Mouse (Mus musculus) heart, adult 9 months (tissue): ENCODE data around the gene Tmem151b.

Experiments
- DNase-seq, 2 experiments: peaks; one replicate each; pipeline ENCODE4 v3.0.0; 2022; ENCODE audit warnings: low spot score in 2 of 2

Tmem151b gene

DNA sequence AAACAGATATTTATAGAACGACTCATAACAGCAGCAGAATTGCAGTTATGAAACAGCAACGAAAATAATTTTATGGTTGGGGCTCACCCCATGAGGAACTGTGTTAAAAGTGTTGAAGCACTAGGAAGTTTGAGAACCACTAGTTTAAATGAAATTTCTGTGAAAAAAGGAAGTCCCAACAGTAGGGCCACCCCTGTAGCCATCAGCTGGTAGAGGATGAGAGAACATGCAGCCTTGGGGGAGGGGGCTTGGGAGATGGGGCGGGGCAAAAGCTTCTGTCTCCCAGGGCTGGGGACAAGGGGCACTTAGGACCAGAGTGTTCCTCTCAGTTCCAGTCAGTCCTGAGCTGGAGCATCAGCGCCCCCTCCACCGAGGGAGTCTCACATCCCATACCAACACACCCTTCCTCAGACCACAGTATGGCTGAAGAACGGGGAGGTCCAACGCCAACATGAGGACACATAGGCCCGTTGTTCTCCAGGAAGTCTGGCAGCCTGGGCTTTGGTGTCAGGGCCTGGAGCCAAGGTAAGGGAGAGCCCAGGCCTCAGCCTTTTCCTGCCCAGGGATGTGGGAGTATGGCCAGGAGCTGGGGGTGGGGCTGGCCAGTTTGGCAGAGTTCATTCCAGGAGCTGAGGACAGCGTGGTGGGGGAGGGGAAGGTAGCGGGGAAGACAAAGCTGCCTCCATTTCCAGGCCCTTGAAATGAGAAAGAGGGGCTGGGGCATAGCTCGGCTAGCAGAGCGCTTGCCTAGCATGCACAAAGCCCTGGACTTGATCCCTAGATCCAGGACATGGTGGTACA is 34.8 kb upstream of the Tmem151b start:
- peak; percentile 94 for DNase-seq

- DNase-seq, result no peak
Measured at GRCm38 (mm10) chr17:45582715-45583355, 33.4 kb upstream of the Tmem151b start.

GRCm38 (mm10) chr17:45582188-45582587 is 32.7 kb upstream of the Tmem151b start:
- no peak for DNase-seq

DNA sequence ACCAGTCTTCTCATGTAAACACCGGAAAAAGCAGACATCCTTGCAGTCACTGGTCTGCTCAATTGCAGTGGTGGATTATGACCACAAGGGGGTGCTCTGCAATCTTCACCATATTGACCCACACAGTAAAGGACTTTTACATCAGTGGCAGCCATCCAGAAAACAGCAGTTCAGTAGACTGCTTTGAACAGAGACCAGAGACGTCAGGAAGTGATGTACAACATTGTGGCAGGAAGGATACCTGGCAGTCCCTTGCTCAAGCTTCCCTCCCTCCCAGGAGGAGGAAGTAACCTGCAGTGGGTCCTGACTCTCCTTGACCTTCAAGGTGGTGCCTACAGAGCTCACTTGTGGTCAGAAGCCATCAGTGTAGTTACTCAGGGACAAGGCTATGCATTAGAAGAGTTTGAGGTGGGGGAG is 32.1 kb upstream of the Tmem151b start:
- peak; percentile 51 to 79 for DNase-seq

DNA sequence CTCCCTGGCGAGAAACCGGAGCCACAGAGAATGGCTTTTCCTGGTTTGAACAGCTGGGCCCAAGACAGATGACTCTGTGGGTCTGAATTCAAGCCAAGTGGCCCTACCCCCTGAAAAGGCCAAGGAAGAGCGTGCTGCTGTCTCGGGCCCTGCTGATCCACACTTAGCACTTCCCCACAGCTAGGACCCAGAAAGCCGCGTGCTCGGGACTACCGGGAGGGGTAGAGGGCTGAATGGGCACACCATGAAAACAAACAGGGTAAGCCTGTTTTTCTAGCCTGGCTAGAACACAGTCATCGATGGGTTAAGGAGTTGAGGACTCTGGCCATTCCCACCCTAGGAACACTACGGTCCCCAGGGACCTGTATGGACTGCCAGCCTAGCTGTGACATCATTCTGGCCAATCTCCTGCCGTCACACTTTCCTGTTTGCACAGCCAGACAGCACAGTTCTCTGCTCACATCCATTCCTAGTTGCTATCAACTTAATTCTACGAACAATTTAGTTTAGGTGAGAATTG is 31.5 kb upstream of the Tmem151b start:
- peak in 1 of 2 experiments; percentile 61 for DNase-seq

DNA sequence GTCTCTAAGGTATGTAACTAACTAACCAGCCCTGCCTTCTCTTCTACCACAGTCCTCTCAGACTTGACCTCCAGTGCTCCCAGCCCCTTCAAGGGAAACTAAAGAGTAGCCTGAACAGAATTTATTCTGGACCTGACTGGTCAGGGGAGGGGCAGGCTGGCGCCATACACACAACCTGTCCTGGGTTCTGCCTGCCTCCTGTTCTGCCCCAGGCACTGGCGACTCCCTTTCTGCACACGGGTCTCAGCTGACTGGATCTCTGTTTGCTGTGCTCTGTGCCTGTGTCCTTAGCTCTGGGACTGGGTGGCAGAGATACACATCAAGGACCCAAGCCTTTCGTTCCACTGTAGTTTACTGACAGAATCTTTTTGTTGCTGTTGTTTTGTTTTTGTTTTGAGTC is 30.1 kb upstream of the Tmem151b start:
- DNase-seq, result no peak

DNA sequence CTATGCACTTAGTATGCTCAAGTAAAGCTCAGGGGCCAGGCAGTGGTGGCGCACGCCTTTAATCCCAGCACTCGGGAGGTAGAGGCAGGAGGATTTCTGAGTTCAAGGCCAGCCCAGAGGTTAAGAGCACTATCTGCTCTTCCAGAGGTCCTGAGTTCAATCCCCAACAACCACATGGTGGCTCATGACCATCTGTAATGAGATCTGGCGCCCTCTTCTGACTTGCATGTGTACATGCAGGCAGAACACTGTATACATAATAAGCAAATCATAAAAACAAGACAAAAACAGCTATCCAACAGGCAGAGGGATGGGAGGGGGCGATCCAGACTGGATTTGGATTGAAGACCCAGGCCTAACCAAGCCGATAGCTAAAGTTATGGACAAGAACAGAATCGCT is 29.4 kb upstream of the Tmem151b start:
- DNase-seq, result no peak

DNA sequence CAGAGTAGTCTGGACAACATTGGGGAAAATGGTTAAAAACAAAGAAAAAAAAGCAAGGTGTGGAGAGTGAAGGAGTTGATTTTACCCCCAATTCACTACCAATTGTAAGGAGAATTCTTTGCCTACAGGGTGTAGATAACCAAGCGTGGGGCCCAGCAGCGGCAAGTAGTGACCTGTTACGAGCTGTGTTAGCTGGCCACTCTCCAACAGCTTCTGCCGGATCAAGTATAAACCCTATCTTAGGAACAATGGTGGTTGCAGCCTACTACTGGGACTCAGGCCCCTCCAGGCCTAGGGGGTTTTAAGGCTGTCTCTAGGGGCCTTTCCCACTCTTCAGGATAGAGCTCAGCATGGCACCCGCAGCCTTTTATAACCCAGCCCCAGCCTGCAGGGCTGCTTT is 28.8 kb upstream of the Tmem151b start:
- no peak for DNase-seq

DNA sequence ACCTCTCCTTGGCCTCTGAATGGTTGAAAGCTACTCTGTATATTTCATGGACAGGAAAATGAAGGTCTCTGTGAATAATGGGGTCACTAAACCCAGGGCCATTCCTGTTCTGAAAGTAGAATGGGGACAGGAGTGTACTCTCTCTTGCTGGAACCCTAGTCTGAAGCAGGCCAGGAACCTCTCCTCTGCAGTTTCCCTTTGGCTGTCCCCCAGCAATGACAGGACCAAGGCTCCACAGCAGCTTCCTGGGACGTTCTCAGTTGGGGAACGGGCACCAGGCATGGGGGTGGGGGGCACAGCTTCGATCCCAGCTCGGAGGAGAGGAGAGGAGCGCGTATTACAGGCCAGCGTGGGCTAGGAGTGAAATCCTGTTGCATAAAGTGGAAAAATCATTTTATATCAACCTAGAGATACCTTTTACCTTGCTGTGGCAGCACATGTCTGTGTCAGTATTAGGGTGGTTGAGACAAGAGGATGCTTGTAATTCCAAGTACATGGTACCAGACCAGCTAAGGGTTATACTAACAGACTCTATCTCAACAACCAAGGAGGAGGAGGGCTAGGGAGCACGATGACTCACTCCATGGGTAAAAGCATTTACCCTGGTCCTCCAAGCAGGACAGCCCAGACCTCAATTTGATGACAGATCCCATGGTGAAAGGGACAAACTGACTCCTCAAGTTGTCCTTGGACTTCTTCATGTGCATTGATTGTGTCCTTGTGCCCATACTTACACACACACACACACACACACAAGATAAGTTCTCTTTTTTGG is 25.8 kb upstream of the Tmem151b start:
- no peak for DNase-seq

DNA sequence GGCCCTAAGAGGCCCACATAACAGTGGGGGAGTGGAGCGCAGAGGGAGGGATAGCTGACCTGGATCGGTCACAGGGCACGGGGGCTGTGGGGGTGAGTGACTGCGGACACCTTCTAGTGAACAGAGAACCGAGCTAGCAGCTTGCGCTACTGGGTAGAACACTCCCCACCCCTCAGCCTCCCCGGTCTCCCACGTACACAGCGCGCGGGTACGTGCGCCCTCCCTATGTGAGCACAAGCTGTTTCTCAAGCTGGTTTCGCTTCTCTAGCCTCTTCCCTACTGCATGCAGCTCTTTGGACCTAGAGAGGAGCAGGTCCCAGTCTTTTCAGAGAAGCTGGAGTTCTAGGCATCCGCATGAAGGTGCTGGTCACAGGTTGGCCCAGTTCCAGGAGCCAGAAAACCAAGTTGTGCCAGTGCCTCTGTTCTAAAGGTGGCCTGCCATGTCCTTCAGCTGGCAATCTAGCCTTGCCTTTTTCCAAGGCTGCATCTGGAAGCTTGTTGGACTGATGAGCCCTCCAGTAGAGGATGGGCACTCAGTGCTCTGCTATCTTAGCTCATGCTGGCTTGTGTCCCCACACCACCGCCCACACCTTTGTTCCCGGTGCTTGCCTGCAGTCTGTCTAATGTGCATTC is 24.8 kb upstream of the Tmem151b start:
- DNase-seq, result peak; percentile 74 to 77

DNA sequence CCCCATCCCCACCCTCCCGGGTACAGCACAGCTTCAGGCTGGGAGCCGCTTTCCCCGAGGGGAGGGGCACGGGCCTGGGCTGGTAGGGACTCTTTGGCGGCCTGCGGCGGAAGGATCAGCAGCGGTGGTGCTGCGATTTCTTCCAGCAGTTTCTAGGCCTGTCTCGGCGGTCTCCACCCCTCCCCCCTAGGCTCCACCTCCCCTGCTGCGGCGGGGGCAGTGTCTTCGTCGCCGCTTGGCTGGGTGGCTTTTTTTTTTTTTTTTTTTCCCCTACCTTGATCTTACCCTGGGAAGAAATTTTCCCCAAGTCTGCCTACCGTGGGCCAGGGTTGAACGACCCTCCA is 24.3 kb upstream of the Tmem151b start:
- peak; percentile 91 to 96 for DNase-seq

DNA sequence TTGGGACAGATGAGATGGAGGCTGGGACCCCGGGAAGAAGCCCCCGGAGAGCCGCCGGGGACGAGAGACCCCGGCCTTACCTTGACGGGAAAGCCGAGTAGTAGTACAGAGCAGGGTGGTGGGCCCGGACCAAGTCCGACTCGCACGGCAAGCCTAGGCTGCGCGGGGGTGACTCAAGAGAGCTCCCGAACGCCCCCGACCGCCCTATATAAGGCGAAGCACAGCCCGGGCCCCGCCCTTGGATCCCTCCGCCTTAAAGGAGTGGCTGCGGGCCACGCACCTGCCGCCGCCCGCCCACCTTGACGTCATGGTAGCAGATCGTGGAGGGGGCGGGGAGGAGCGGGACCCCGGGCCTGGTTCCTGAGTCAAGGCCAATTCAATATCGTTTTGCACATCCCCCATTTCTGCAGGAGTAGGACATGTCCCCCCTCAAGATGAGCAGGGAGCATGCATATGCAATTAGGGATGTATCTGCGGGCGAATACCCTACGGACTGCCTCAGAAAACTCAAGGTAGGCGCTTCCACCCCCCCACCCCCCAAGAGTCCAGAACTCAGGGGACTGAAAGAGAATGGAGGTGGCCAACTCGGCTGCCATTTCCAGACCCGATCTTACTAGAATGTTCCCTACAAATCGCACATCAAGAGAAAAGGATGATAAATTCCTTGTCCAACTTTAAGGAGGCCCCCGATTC is 23.8 kb upstream of the Tmem151b start, which contains the start of gene Hsp90ab1:
Hsp90ab1 (minus strand) TSS at position 185 of the 693 bp plus-strand sequence.
- peak; percentile 98 for DNase-seq

GRCm38 (mm10) chr17:45572103-45573086 is 22.9 kb upstream of the Tmem151b start:
- DNase-seq, result peak; percentile 83 to 84

- no peak for DNase-seq
Measured at GRCm38 (mm10) chr17:45569999-45570398, 20.5 kb upstream of the Tmem151b start.

DNA sequence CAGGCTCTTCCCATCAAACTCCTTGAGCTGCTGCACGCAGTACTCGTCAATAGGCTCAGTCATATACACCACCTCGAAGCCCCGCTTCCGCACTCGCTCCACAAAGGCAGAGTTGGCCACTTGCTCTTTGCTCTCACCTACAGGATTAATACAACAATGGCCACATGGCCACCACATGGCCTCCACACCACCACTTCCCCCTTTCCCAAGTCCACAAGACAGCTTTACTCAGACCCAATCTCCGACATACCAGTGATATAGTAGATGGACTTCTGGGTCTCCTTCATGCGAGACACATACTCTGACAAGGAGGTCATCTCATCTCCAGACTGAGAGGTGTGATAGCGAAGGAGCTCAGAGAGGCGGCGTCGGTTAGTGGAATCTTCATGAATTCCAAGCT is 19.5 kb upstream of the Tmem151b start:
- no peak for DNase-seq

DNA sequence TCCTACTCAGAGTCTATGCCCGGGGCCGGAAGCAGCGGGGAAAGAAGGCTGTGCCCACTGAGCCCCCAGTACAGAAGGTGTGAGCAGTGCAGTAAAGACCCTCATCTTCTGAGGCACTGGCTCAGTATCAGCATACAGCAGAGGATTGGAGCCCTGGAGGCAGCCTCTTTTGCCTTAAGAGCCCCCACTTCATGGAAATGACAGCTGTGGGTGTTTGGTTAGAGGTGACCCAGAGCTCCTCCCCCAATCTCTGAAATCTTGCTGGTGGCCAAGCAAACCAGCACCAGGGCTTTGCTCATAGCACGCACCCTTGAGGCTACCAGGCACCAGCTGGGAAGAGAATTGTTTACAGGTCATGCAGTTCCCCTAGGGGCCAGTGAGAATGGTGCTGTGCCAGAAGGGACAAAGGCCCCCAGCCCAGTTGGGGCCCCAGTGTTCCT is 17.7 kb upstream of the Tmem151b start:
- no peak for DNase-seq

DNA sequence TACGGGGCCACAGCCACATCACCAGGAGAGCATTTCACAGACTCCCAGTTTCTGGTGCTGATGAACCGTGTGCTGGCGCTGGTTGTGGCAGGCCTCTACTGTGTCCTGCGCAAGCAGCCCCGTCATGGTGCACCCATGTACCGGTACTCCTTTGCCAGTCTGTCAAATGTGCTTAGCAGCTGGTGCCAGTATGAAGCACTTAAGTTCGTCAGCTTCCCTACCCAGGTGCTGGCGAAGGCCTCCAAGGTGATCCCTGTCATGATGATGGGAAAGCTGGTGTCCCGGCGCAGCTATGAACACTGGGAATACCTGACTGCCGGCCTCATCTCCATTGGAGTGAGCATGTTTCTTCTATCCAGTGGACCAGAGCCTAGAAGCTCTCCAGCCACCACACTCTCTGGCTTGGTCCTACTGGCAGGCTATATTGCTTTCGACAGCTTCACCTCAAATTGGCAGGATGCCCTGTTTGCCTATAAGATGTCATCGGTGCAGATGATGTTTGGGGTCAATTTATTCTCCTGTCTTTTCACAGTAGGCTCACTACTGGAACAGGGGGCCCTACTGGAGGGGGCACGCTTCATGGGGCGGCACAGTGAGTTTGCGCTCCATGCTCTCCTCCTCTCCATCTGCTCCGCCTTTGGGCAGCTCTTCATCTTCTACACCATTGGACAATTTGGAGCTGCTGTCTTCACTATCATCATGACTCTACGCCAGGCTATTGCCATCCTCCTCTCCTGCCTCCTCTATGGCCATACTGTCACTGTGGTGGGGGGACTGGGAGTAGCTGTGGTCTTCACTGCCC is 17.1 kb upstream of the Tmem151b start:
- DNase-seq, result no peak

DNA sequence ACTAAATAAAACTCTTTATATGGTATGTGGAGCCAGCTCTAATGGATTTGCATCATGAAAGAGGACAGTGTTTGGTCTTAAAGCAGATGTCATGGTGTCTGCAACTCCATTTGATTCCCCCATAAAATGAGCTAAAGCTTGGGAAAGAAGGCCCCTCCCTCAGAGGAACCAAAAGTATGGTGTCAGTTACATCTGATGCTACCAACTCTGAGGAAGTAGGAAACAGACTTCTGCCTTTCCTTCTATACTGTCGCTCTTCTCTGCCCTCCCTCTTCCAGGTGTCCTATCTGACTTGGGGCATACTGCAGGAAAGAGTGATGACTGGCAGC is 16.5 kb upstream of the Tmem151b start:
- no peak for DNase-seq

DNA sequence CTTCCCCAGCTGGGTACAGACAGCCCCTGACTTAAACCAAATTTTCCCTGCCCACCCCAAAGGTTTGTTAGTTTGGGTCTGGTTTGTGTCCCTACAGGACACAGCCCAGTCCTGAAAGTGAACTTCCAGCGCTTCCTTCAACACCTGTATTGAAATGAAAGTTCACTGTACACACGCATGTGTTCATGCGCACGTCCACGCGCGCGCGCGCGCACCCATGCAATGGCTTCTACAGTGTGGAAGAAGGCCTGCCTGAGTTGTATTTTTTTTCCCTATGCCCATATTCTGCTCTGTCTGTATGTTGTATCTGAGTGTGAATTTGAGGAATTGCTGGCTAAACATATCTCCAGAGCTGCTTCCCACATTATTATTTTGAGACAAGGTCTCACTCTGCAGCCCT is 15.6 kb upstream of the Tmem151b start:
- no peak for DNase-seq
